Mouse (Mus musculus): ENCODE measurements around the gene Olfr1047. TPM values are rescaled to one million over a fixed set of nuclear protein-coding genes. Genes with fewer than 3 reads are reported as not detected.

Olfr1047 gene
- not detected for polyA plus RNA-seq (2014; fragmentation: Illumina TruSeq; extraction: RNeasy Lipid Tissue Mini Kit (QIAGEN cat#74804))

DNA sequence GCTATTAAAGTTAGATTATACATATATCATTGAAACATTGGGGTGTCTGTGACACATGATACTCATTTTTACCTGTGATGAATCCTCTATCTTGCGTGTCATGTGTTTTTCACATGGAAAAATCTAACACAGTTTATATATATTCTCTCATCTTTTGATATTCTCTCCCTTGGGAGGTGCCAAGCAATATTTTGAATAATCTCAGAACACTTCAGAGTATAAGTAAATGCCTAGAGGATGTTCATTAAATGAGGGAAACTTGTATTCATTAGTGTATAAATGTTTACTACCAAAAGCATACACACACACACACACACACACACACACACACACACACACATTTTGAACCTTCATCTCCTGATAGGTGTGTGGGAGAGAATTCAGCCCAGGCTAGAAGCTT is at the start of gene Olfr1047:
Gene Olfr1047 (minus strand): TSS at position 101 of the 400 bp plus-strand sequence.

DNA sequence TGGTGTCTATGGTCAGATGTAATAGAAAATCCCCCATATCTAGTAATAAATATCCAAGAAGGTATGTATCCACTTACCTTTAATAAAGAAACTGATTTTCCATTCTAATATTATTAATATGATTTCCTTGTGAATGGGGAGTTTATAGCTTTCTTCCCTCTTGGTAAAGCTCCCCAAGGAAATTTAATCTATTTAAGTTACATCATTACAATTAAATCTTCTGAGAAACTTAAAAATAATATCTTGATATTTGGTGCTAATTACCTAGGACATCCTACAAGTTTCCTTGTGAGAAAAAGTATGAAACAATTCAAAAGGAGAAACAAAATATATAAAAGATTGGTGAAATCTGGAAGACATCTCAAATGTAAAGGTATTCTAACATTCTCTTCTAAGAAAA is 47.8 kb upstream of the Olfr1047 start, which contains the start of gene Olfr1051:
Gene Olfr1051 (minus strand): TSS at position 101 of the 400 bp plus-strand sequence.

DNA sequence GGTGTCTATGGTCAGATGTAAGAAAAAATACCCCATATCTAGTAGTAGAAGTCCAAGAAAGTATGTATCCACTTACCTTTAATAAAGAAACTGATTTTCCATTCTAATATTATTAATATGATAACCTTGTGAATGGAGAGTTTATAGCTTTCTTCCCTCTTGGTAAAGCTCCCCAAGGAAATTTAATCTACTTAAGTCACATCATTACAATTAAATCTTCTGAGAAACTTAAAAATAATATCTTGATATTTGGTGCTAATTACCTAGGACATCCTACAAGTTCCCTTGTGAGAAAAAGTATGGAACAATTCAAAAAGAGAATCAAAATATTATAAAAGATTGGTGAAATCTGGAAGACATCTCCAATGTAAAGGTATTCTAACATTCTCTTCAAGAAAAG is 27.0 kb upstream of the Olfr1047 start, which contains the start of gene Olfr1049:
Gene Olfr1049 (minus strand): TSS at position 101 of the 400 bp plus-strand sequence.

DNA sequence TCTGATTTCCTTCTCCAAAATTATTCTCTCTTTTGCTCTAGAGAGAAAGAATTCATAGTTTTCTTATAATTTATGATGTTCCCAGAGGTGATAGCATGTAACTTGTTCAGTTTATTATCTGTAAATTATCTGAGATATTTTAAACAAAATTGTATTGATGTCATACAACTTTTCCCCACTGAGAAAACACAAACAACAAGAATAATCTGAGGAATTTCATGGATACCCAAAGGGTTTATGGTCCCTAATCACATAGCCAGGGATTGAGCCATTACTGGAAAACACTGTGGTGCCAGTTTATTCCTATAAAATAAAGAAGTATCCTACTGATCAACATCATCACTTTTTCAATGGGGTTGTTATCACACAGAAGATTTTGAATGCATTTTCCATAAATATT is 9.0 kb upstream of the Olfr1047 start, which contains the start of gene Olfr1048:
Gene Olfr1048 (minus strand): TSS at position 101 of the 400 bp plus-strand sequence.

DNA sequence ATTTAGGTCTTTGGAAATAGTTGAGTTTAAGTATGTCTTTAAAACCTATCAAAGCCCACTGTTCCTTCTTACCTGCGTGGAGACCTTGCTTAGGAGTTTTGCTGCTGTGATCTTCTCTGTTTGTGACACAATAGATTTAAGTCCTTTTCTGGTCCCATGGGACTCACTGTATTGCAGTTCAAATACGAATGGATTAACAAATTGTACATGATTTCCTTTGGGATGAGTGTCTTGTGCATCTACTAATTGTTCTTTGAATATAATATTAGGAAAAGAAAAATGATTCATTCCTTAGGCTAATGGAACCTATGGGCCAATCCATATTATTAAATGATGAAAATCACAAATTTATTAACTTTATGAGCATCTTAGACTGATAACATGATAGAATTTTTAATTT is 12.0 kb downstream of the Olfr1047 start, which contains the start of gene Olfr1046:
Gene Olfr1046 (minus strand): TSS at position 101 of the 400 bp plus-strand sequence.

DNA sequence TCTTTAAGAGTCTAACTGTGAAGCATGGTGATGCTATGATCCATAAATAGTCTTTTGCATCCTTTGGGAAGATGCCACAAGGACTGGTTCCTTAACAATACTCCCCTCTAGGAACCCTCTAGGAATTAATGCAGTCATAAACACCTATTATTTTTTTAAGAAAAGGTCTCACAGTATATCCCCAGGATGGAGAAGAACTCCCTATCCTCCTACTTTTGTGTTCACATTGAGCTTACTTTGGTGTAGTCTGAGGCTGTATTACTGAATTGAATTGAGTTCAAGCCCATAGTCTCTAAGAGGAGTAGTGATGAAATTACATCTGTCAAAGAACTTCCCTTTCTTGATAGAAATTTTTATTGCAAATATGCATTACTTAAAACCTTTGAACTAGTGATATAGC is 28.3 kb downstream of the Olfr1047 start, which contains the start of gene Olfr1045:
Gene Olfr1045 (minus strand): TSS at position 101 of the 400 bp plus-strand sequence.

DNA sequence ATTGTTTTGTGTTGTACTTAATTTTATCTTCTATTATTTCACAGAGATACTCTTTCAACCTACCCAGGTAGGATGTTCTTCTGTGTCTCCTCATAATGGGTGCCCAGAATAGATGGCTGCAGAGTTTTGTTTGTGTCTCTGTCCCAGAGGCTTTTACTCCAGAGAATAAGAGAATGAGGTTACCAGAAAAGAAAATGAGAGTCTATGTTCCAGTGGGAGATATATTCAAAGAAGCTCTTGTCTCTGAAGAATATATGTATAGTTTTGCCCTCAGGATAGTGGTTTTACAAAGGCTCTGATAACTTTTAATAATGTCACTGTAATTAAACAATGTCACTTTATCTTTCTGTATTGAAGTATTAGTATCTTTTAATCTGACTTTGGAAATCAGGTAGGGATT is 45.6 kb downstream of the Olfr1047 start, which contains the start of gene Olfr52:
Gene Olfr52 (minus strand): TSS at position 101 of the 400 bp plus-strand sequence.

DNA sequence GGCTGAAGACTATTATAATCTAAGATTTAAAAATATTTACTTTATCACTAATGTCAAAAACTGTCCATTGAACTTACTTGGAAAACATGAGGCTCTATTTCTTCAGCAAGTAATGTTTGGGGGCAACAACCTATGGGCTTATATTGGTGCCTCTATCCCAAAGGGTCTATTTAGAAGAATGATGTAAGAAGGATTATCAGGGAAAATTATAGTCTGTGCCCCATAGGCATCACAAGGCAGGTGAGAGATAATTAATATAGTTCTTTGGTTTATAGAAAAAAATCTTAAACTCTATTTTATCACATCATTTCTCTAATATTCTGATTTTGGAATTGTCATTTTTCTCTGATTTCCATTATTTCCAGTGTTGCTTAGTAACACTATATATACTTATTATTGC is 53.5 kb downstream of the Olfr1047 start, which contains the start of gene Olfr1044:
Gene Olfr1044 (minus strand): TSS at position 101 of the 400 bp plus-strand sequence.

Other genes starting within 250 kb of the Olfr1047 start
- not detected for gene Olfr1031, start 241.1 kb downstream of the Olfr1047 start, polyA plus RNA-seq (2014; fragmentation: Illumina TruSeq; extraction: RNeasy Lipid Tissue Mini Kit (QIAGEN cat#74804))
- not detected for gene Olfr1032, start 225.9 kb downstream of the Olfr1047 start, polyA plus RNA-seq (2014; fragmentation: Illumina TruSeq; extraction: RNeasy Lipid Tissue Mini Kit (QIAGEN cat#74804))
- gene Olfr1033, start 210.8 kb downstream of the Olfr1047 start, polyA plus RNA-seq (2014; fragmentation: Illumina TruSeq; extraction: RNeasy Lipid Tissue Mini Kit (QIAGEN cat#74804)), result 26.2 TPM
- 4.1 TPM for gene Olfr1034, start 185.5 kb downstream of the Olfr1047 start, polyA plus RNA-seq (2014; fragmentation: Illumina TruSeq; extraction: RNeasy Lipid Tissue Mini Kit (QIAGEN cat#74804))
- gene Olfr1036, start 157.4 kb downstream of the Olfr1047 start, polyA plus RNA-seq (2014; fragmentation: Illumina TruSeq; extraction: RNeasy Lipid Tissue Mini Kit (QIAGEN cat#74804)), result not detected
- not detected for gene Olfr1037, start 144.0 kb downstream of the Olfr1047 start, polyA plus RNA-seq (2014; fragmentation: Illumina TruSeq; extraction: RNeasy Lipid Tissue Mini Kit (QIAGEN cat#74804))
- gene Olfr1039, start 95.5 kb downstream of the Olfr1047 start, polyA plus RNA-seq (2014; fragmentation: Illumina TruSeq; extraction: RNeasy Lipid Tissue Mini Kit (QIAGEN cat#74804)), result not detected
- not detected for gene Olfr1040, start 84.7 kb downstream of the Olfr1047 start, polyA plus RNA-seq (2014; fragmentation: Illumina TruSeq; extraction: RNeasy Lipid Tissue Mini Kit (QIAGEN cat#74804))
- not detected for gene Olfr1042, start 69.6 kb downstream of the Olfr1047 start, polyA plus RNA-seq (2014; fragmentation: Illumina TruSeq; extraction: RNeasy Lipid Tissue Mini Kit (QIAGEN cat#74804))
- not detected for gene Olfr1043, start 63.9 kb downstream of the Olfr1047 start, polyA plus RNA-seq (2014; fragmentation: Illumina TruSeq; extraction: RNeasy Lipid Tissue Mini Kit (QIAGEN cat#74804))
- gene Olfr1044, start 53.6 kb downstream of the Olfr1047 start, polyA plus RNA-seq (2014; fragmentation: Illumina TruSeq; extraction: RNeasy Lipid Tissue Mini Kit (QIAGEN cat#74804)), result not detected
- not detected for gene Olfr52, start 45.7 kb downstream of the Olfr1047 start, polyA plus RNA-seq (2014; fragmentation: Illumina TruSeq; extraction: RNeasy Lipid Tissue Mini Kit (QIAGEN cat#74804))
- not detected for gene Olfr1045, start 28.4 kb downstream of the Olfr1047 start, polyA plus RNA-seq (2014; fragmentation: Illumina TruSeq; extraction: RNeasy Lipid Tissue Mini Kit (QIAGEN cat#74804))
- not detected for gene Olfr1046, start 12.1 kb downstream of the Olfr1047 start, polyA plus RNA-seq (2014; fragmentation: Illumina TruSeq; extraction: RNeasy Lipid Tissue Mini Kit (QIAGEN cat#74804))
- gene Olfr1048, start 8.9 kb upstream of the Olfr1047 start, polyA plus RNA-seq (2014; fragmentation: Illumina TruSeq; extraction: RNeasy Lipid Tissue Mini Kit (QIAGEN cat#74804)), result not detected
- not detected for gene Olfr1049, start 26.9 kb upstream of the Olfr1047 start, polyA plus RNA-seq (2014; fragmentation: Illumina TruSeq; extraction: RNeasy Lipid Tissue Mini Kit (QIAGEN cat#74804))
- not detected for gene Olfr1051, start 47.7 kb upstream of the Olfr1047 start, polyA plus RNA-seq (2014; fragmentation: Illumina TruSeq; extraction: RNeasy Lipid Tissue Mini Kit (QIAGEN cat#74804))
- gene Olfr1052, start 61.1 kb upstream of the Olfr1047 start, polyA plus RNA-seq (2014; fragmentation: Illumina TruSeq; extraction: RNeasy Lipid Tissue Mini Kit (QIAGEN cat#74804)), result not detected
- not detected for gene Olfr1053, start 83.9 kb upstream of the Olfr1047 start, polyA plus RNA-seq (2014; fragmentation: Illumina TruSeq; extraction: RNeasy Lipid Tissue Mini Kit (QIAGEN cat#74804))
- not detected for gene Olfr1054, start 104.0 kb upstream of the Olfr1047 start, polyA plus RNA-seq (2014; fragmentation: Illumina TruSeq; extraction: RNeasy Lipid Tissue Mini Kit (QIAGEN cat#74804))
- not detected for gene Olfr1055, start 118.9 kb upstream of the Olfr1047 start, polyA plus RNA-seq (2014; fragmentation: Illumina TruSeq; extraction: RNeasy Lipid Tissue Mini Kit (QIAGEN cat#74804))
- gene Olfr1056, start 131.1 kb upstream of the Olfr1047 start, polyA plus RNA-seq (2014; fragmentation: Illumina TruSeq; extraction: RNeasy Lipid Tissue Mini Kit (QIAGEN cat#74804)), result not detected
- not detected for gene Olfr1057, start 147.0 kb upstream of the Olfr1047 start, polyA plus RNA-seq (2014; fragmentation: Illumina TruSeq; extraction: RNeasy Lipid Tissue Mini Kit (QIAGEN cat#74804))
- not detected for gene Olfr1058, start 157.2 kb upstream of the Olfr1047 start, polyA plus RNA-seq (2014; fragmentation: Illumina TruSeq; extraction: RNeasy Lipid Tissue Mini Kit (QIAGEN cat#74804))
- not detected for gene Olfr1061, start 182.6 kb upstream of the Olfr1047 start, polyA plus RNA-seq (2014; fragmentation: Illumina TruSeq; extraction: RNeasy Lipid Tissue Mini Kit (QIAGEN cat#74804))
- not detected for gene Olfr1062, start 195.3 kb upstream of the Olfr1047 start, polyA plus RNA-seq (2014; fragmentation: Illumina TruSeq; extraction: RNeasy Lipid Tissue Mini Kit (QIAGEN cat#74804))
- gene Olfr1065, start 219.2 kb upstream of the Olfr1047 start, polyA plus RNA-seq (2014; fragmentation: Illumina TruSeq; extraction: RNeasy Lipid Tissue Mini Kit (QIAGEN cat#74804)), result not detected
- gene Olfr1066, start 224.9 kb upstream of the Olfr1047 start, polyA plus RNA-seq (2014; fragmentation: Illumina TruSeq; extraction: RNeasy Lipid Tissue Mini Kit (QIAGEN cat#74804)), result not detected